Comparison of ENCODE assay signal across 9 mouse cellular contexts in the genomic region with DNA sequence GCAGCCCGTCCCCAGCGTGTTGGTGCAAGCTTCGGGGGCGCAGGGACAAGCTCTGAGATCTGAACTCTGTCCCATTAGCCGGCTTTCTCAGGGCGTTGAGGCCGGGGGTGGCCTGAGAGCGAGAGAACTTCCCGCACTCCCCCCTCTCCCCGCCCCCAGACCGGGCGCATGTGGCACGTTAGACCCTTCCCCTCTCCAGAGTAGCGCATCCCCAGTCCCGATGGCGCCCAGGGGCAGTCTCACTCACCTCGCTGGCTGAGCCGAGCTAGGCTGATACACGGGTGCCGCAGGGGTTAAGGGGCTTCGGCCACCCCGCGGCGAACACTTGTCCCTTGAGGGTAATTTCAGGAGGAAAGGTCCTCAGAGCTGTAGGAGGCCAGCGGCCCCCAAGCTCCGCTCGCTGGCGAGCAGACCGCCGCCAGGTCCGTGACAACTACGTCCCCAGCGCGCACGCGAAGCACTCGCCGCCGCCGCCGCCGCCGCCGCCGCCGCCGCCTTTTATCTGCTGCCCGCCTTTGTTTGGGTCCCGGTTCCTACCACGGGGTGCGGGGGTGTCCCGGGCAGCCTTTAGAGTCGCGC. TPM values are rescaled to one million over a fixed set of nuclear protein-coding genes. Genes with fewer than 3 reads are reported as not detected.
DNase-seq lines count a peak whose midpoint lies in the region; ATAC-seq and TF ChIP-seq lines count a peak whose summit lies in the region.
"Had no signal": no experiment of that assay in that cellular context is flagged by ENCODE, and none has a peak within 500 bp of the region (broad histone marks: within the 10 kb centered on the region; RNA-seq: fewer than 3 reads in every experiment).

Gene Disp3, minus strand, starts transcription at position 490 of the 579 bp plus-strand sequence.

- ATAC-seq in heart, embryonic 15.5 days (replicated peaks; ENCODE audit: insufficient number of reproducible peaks, insufficient read depth, low FRiP score, low read depth), result peak; percentile 36; the same call in 1 of the 2 replicates
- ATAC-seq in embryonic facial prominence, embryonic 11.5 days (replicated peaks; ENCODE audit: insufficient number of reproducible peaks, low FRiP score, low TSS enrichment, low read depth), result peak; percentile 60
- 0 out of 2 replicates have a peak, but pooled peaks have one; percentile 39 for ATAC-seq in intestine, embryonic 14.5 days (replicated peaks; ENCODE audit: low FRiP score, low TSS enrichment, low read depth)
- no peak for ATAC-seq in liver, postnatal 0 days
- ATAC-seq in monocyte, adult 5-6 weeks (replicated peaks; ENCODE audit: insufficient number of reproducible peaks, low FRiP score, low TSS enrichment, poor library complexity, severe bottlenecking), result no peak
- ATAC-seq: Patski had no signal

- H3K4me2 ChIP-seq in heart, embryonic 15.5 days, result peak within 1 kb of the TSS; percentile 62
- peak within 1 kb of the TSS; percentile 64 for H3K4me2 ChIP-seq in embryonic facial prominence, embryonic 11.5 days (ENCODE audit: low read depth, low read length)
- H3K4me2 ChIP-seq in intestine, embryonic 14.5 days (ENCODE audit: low read length), result peak within 1 kb of the TSS; percentile 45
- peak within 1 kb of the TSS; percentile 51 for H3K4me2 ChIP-seq in liver, postnatal 0 days (ENCODE audit: low read depth, low read length)

- no peaks in the 10 kb centered on the region for H3K9me3 ChIP-seq in heart, embryonic 15.5 days (replicated peaks)
- no peaks in the 10 kb centered on the region for H3K9me3 ChIP-seq in embryonic facial prominence, embryonic 11.5 days (replicated peaks; ENCODE audit: control insufficient read depth, low read length)
- H3K9me3 ChIP-seq in intestine, embryonic 14.5 days (ENCODE audit: control insufficient read depth, low read length), result no peaks in the 10 kb centered on the region
- no peaks in the 10 kb centered on the region for H3K9me3 ChIP-seq in liver, postnatal 0 days (ENCODE audit: low read length)

- peak within 1 kb of the TSS; percentile 37 for H3K4me3 ChIP-seq in heart, embryonic 15.5 days
- peak within 1 kb of the TSS; percentile 42 for H3K4me3 ChIP-seq in embryonic facial prominence, embryonic 11.5 days (ENCODE audit: low read depth, low read length)
- H3K4me3 ChIP-seq in intestine, embryonic 14.5 days (ENCODE audit: low read depth, low read length), result peak within 1 kb of the TSS; percentile 22
- no peak within 1 kb of the TSS; the same call in 1 of the 2 replicates for H3K4me3 ChIP-seq in liver, postnatal 0 days (ENCODE audit: low read depth, low read length)

- H3K36me3 ChIP-seq in heart, embryonic 15.5 days, result no peaks in the 10 kb centered on the region
- H3K36me3 ChIP-seq in embryonic facial prominence, embryonic 11.5 days (replicated peaks; ENCODE audit: control insufficient read depth, insufficient read depth, low read depth, low read length), result no peaks in the 10 kb centered on the region
- no peaks in the 10 kb centered on the region for H3K36me3 ChIP-seq in intestine, embryonic 14.5 days (ENCODE audit: control insufficient read depth, insufficient read depth, low read length)
- no peaks in the 10 kb centered on the region for H3K36me3 ChIP-seq in liver, postnatal 0 days (replicated peaks; ENCODE audit: insufficient read depth, low read length)

- no peak for TF ChIP-seq CTCF in liver, postnatal 0 days (IDR thresholded peaks at IDR 0.05; ENCODE audit: low read depth)

- peaks cover 7% of the 10 kb centered on the region for H3K4me1 ChIP-seq in heart, embryonic 15.5 days (replicated peaks)
- peaks cover 4% of the 10 kb centered on the region; the same call in 1 of the 2 replicates for H3K4me1 ChIP-seq in embryonic facial prominence, embryonic 11.5 days (ENCODE audit: control insufficient read depth, insufficient read depth, low read length)
- H3K4me1 ChIP-seq in intestine, embryonic 14.5 days (replicated peaks; ENCODE audit: control insufficient read depth, insufficient read depth, low read length), result peaks cover 6% of the 10 kb centered on the region; the same call in 1 of the 2 replicates
- H3K4me1 ChIP-seq in liver, postnatal 0 days (ENCODE audit: insufficient read depth), result 0 out of 2 replicates have a peak, but pooled peaks cover 3% of the 10 kb centered on the region

- TF ChIP-seq EP300 in liver, postnatal 0 days (IDR thresholded peaks at IDR 0.05; ENCODE audit: low read depth), result no peak

- H3K9ac ChIP-seq in heart, embryonic 15.5 days, result no peak within 1 kb of the TSS
- H3K9ac ChIP-seq in embryonic facial prominence, embryonic 11.5 days (replicated peaks; ENCODE audit: low read length), result peak within 1 kb of the TSS; percentile 39
- H3K9ac ChIP-seq in intestine, embryonic 14.5 days (ENCODE audit: low read length), result no peak within 1 kb of the TSS
- no peak within 1 kb of the TSS for H3K9ac ChIP-seq in liver, postnatal 0 days (replicated peaks)

- no peak for DNase-seq in heart, postnatal 4 days
- no peak for DNase-seq in embryonic facial prominence, embryonic 11.5 days (ENCODE audit: low spot score)
- peak; percentile 62 for DNase-seq in intestine, embryonic 14.5 days (ENCODE audit: low spot score)
- DNase-seq in liver, postnatal 0 days, result no peak
- no peak for DNase-seq in adrenal gland, postnatal 14 days
- DNase-seq in frontal cortex, postnatal 10 days (ENCODE audit: low spot score in 2 of 2), result no peak

- WGBS in heart, embryonic 15.5 days, result 2% methylated on average over 43 of the region's 54 CpGs
- WGBS in embryonic facial prominence, embryonic 11.5 days, result under 1% methylated on average over 47 of the region's 54 CpGs
- WGBS in intestine, embryonic 14.5 days, result under 1% methylated on average over 53 of the region's 54 CpGs
- WGBS in liver, postnatal 0 days (ENCODE audit: insufficient replicate concordance), result 2% methylated on average over 47 of the region's 54 CpGs

- H3K27me3 ChIP-seq in heart, embryonic 15.5 days, result peaks cover 62% of the 10 kb centered on the region
- peaks cover 15% of the 10 kb centered on the region for H3K27me3 ChIP-seq in embryonic facial prominence, embryonic 11.5 days (ENCODE audit: control insufficient read depth, insufficient read depth, low read length)
- H3K27me3 ChIP-seq in intestine, embryonic 14.5 days (replicated peaks; ENCODE audit: control insufficient read depth, insufficient read depth, low read length), result peaks cover 39% of the 10 kb centered on the region
- peaks cover 31% of the 10 kb centered on the region for H3K27me3 ChIP-seq in liver, postnatal 0 days (ENCODE audit: insufficient read depth, low read length)

- no peak within 1 kb of the TSS for H3K27ac ChIP-seq in heart, embryonic 15.5 days
- no peak within 1 kb of the TSS for H3K27ac ChIP-seq in embryonic facial prominence, embryonic 11.5 days (replicated peaks; ENCODE audit: low read depth, low read length)
- no peak within 1 kb of the TSS for H3K27ac ChIP-seq in intestine, embryonic 14.5 days (ENCODE audit: low read depth)
- H3K27ac ChIP-seq in liver, postnatal 0 days (ENCODE audit: low read depth), result no peak within 1 kb of the TSS

RNA-seq across cellular contexts. Expression of gene Disp3, which starts in this region (rescaled TPM):
- 0.05 TPM in 1 of 2 replicates, not detected in the other for polyA plus RNA-seq in heart, embryonic 15.5 days (2015; fragmentation: Nextera tagmentation; extraction: Ambion mirVana)
- total RNA-seq in heart, postnatal 4 days (2021), result under 1 TPM; 0.14 to 0.19 TPM
- 0.86 and 1.1 TPM in 2 replicates for polyA plus RNA-seq in embryonic facial prominence, embryonic 11.5 days (2014; fragmentation: Nextera tagmentation; extraction: Ambion mirVana)
- polyA plus RNA-seq in intestine, embryonic 14.5 days (2014; fragmentation: Nextera tagmentation; extraction: Ambion mirVana), result 0.18 and 0.23 TPM in 2 replicates
- polyA plus RNA-seq in liver, postnatal 0 days (2015; fragmentation: Nextera tagmentation; extraction: Ambion mirVana), result not detected in 2 replicates
- not detected in 3 replicates for total RNA-seq in monocyte, adult 5-6 weeks (2017)
- total RNA-seq in adrenal gland, postnatal 14 days (2021), result 0.26 and 0.71 TPM in 2 replicates

Comparison
In these comparisons a context has a peak if more than half of its experiments do, and no peak if none do; other contexts are left out.
1. Peak in ATAC-seq, H3K4me3 ChIP-seq and H3K4me2 ChIP-seq in heart, embryonic 15.5 days; RNA of the gene not detected or under 1 TPM.
2. Peak in DNase-seq, ATAC-seq, H3K4me3 ChIP-seq and H3K4me2 ChIP-seq in intestine, embryonic 14.5 days; RNA of the gene not detected or under 1 TPM.